Mouse (Mus musculus) limb, embryonic 14.5 days (tissue): ENCODE data around the gene Arhgap21. TPM values are rescaled to one million over a fixed set of nuclear protein-coding genes. Genes with fewer than 3 reads are reported as not detected.

Experiments used
- ATAC-seq: fragments of 200-750 bp; cut with Nextera tagmentation; 2 replicates; pipeline ENCODE4 v1.8.0; 2017; ENCODE audit warnings: low read depth, moderate number of reproducible peaks, moderate TSS enrichment; ENCODE audit not compliant: low FRiP score
- DNase-seq: peaks from one replicate; pipeline ENCODE4 v3.0.0-alpha.2; 2015; ENCODE audit warnings: low spot score
- H3K27ac ChIP-seq: fragments of 300-500 bp; sonication (generic); replicated peaks from 2 replicates; pipeline ENCODE4 v1.5.1; 2014; ENCODE audit warnings: low read depth, mild to moderate bottlenecking, low read length, moderate library complexity, mixed read lengths
- H3K27me3 ChIP-seq: fragments of 300-500 bp; sonication (generic); 2 replicates; pipeline ENCODE4 v1.6.1; 2014; ENCODE audit warnings: low read length, mixed read lengths; ENCODE audit not compliant: control insufficient read depth, insufficient read depth
- H3K36me3 ChIP-seq: fragments of 300-500 bp; sonication (generic); 2 replicates; pipeline ENCODE4 v1.6.1; 2014; ENCODE audit warnings: mild to moderate bottlenecking, low read length, moderate library complexity, mixed read lengths; ENCODE audit not compliant: control insufficient read depth, insufficient read depth
- H3K4me1 ChIP-seq: fragments of 300-500 bp; sonication (generic); 2 replicates; pipeline ENCODE4 v1.6.1; 2014; ENCODE audit warnings: antibody characterized with exemption, low read length, mixed read lengths; ENCODE audit not compliant: control insufficient read depth, insufficient read depth
- H3K4me2 ChIP-seq: fragments of 300-500 bp; sonication (generic); replicated peaks from 2 replicates; pipeline ENCODE4 v1.6.1; 2014; ENCODE audit warnings: low read depth, mild to moderate bottlenecking, low read length, moderate library complexity; ENCODE audit not compliant: severe bottlenecking
- H3K4me3 ChIP-seq: fragments of 300-500 bp; sonication (generic); replicated peaks from 2 replicates; pipeline ENCODE4 v1.5.1; 2014; ENCODE audit warnings: low read length
- H3K9ac ChIP-seq: fragments of 300-500 bp; sonication (generic); 2 replicates; pipeline ENCODE4 v1.6.1; 2014; ENCODE audit warnings: mild to moderate bottlenecking, low read depth, low read length, moderate library complexity; ENCODE audit not compliant: severe bottlenecking
- H3K9me3 ChIP-seq: fragments of 300-500 bp; sonication (generic); 2 replicates; pipeline ENCODE4 v1.6.1; 2016; ENCODE audit warnings: low read length; ENCODE audit not compliant: control insufficient read depth
- POLR2A ChIP-seq: fragments of 200-500 bp; IDR thresholded peaks from 2 replicates; pipeline ENCODE4 v1.8.0; 2012; ENCODE audit warnings: inconsistent platforms, mild to moderate bottlenecking, moderate library complexity, borderline replicate concordance; ENCODE audit not compliant: insufficient read depth, insufficient read length; ENCODE audit errors: extremely low read depth
- WGBS: fragments of 180-500 bp; shearing (Covaris S2); extraction: QIAGEN DNeasy Blood & Tissue Kit; methylation state at CpG from one replicate; pipeline ENCODE4 v1.1.7; 2014; 5-methylcytosine and 5-hydroxymethylcytosine counted together
- polyA plus RNA-seq, 2 experiments: library from polyadenylated mRNA; depleted of rRNA in 1 of 2; stranded (reverse) in 1 of 2; unstranded in 1 of 2; fragments of >200 nt; fragmentation: Nextera tagmentation in 1 of 2; extraction: Ambion mirVana in 1 of 2; gene quantifications; 2 replicates each; pipeline versions ENCODE4 v1.2.1 to v1.2.3; 2012 to 2014

Arhgap21 gene
- polyA plus RNA-seq, 2 experiments = 19.6 to 29.2 TPM

GRCm38 (mm10) chr2:20896446-20896845 lies 72.2 kb downstream of the Arhgap21 start:
- 86% methylated on average over 5 of the region's 5 CpGs for WGBS
- Histone ChIP-seq H3K4me1 (no peaks in the 10 kb centered on the region), H3K27ac (no peak overlapping the region), H3K4me2 (no peak overlapping the region), H3K27me3 (no peaks in the 10 kb centered on the region), H3K4me3 (no peak overlapping the region), H3K9me3 (no peaks in the 10 kb centered on the region), H3K36me3 (no peaks in the 10 kb centered on the region), H3K9ac (no peak overlapping the region)
- ATAC-seq = no peak
- no peak for DNase-seq
- TF ChIP-seq POLR2A = no peak

- no peak overlapping the region for H3K27ac ChIP-seq
- no peak for DNase-seq
- H3K4me1 ChIP-seq = no peaks in the 10 kb centered on the region
- TF ChIP-seq POLR2A = no peak
- H3K36me3 ChIP-seq = no peaks in the 10 kb centered on the region
- H3K9ac ChIP-seq = no peak overlapping the region
- ATAC-seq = no peak
- H3K9me3 ChIP-seq = no peaks in the 10 kb centered on the region
- H3K4me3 ChIP-seq = no peak overlapping the region
- WGBS = 37% methylated on average over 5 of the region's 5 CpGs
- H3K4me2 ChIP-seq = no peak overlapping the region
- no peaks in the 10 kb centered on the region for H3K27me3 ChIP-seq
Observed at GRCm38 (mm10) chr2:20894100-20894690, 74.5 kb downstream of the Arhgap21 start.

GRCm38 (mm10) chr2:20888751-20889150 lies 79.9 kb downstream of the Arhgap21 start:
- no peaks in the 10 kb centered on the region for H3K4me1 ChIP-seq
- H3K9me3 ChIP-seq = no peaks in the 10 kb centered on the region
- no peak for DNase-seq
- no peak overlapping the region for H3K27ac ChIP-seq
- no peak for TF ChIP-seq POLR2A
- peaks cover 3% of the 10 kb centered on the region for H3K36me3 ChIP-seq
- no peak overlapping the region for H3K4me2 ChIP-seq
- ATAC-seq = no peak
- H3K4me3 ChIP-seq = no peak overlapping the region
- no peak overlapping the region for H3K9ac ChIP-seq
- no peaks in the 10 kb centered on the region for H3K27me3 ChIP-seq
- WGBS = 47% methylated on average over 3 of the region's 3 CpGs

GRCm38 (mm10) chr2:20883288-20883687 lies 85.4 kb downstream of the Arhgap21 start:
- H3K27ac ChIP-seq = no peak overlapping the region
- no peak for TF ChIP-seq POLR2A
- 86% methylated on average over 8 of the region's 8 CpGs for WGBS
- no peaks in the 10 kb centered on the region for H3K4me1 ChIP-seq
- DNase-seq = no peak
- H3K9me3 ChIP-seq = no peaks in the 10 kb centered on the region
- peaks cover 37% of the 10 kb centered on the region for H3K36me3 ChIP-seq
- H3K4me3 ChIP-seq = no peak overlapping the region
- H3K4me2 ChIP-seq = no peak overlapping the region
- no peak overlapping the region for H3K9ac ChIP-seq
- no peak for ATAC-seq
- H3K27me3 ChIP-seq = no peaks in the 10 kb centered on the region

GRCm38 (mm10) chr2:20879877-20880605 lies 88.6 kb downstream of the Arhgap21 start:
- ATAC-seq (no peak), DNase-seq (no peak)
- no peak for TF ChIP-seq POLR2A
- no peak overlapping the region for H3K27ac ChIP-seq
- H3K36me3 ChIP-seq = peaks cover 35% of the 10 kb centered on the region
- H3K27me3 ChIP-seq = no peaks in the 10 kb centered on the region
- 71% methylated on average over 16 of the region's 16 CpGs for WGBS
- no peaks in the 10 kb centered on the region for H3K4me1 ChIP-seq
- H3K4me2 ChIP-seq = no peak overlapping the region
- no peak overlapping the region for H3K9ac ChIP-seq
- no peak overlapping the region for H3K4me3 ChIP-seq
- H3K9me3 ChIP-seq = no peaks in the 10 kb centered on the region
